Mouse (Mus musculus) hindbrain, postnatal 0 days (tissue): ENCODE data around the gene Mta2. TPM values are rescaled to one million over a fixed set of nuclear protein-coding genes. Genes with fewer than 3 reads are reported as not detected.

Source experiments
- ATAC-seq: fragments of 200-750 bp; cut with Nextera tagmentation; 2 replicates; pipeline ENCODE4 v1.8.0; 2017; ENCODE audit warnings: mild to moderate bottlenecking, moderate TSS enrichment, moderate library complexity
- DNase-seq: peaks from one replicate; pipeline ENCODE4 v3.0.0-alpha.2; 2015; ENCODE audit warnings: low spot score
- H3K27ac ChIP-seq: fragments of 300-500 bp; sonication (generic); 2 replicates; pipeline ENCODE4 v1.5.1; 2014; ENCODE audit warnings: mild to moderate bottlenecking
- H3K27me3 ChIP-seq: fragments of 300-500 bp; sonication (generic); 2 replicates; pipeline ENCODE4 v1.6.1; 2014; ENCODE audit warnings: low read length, mixed read lengths; ENCODE audit not compliant: insufficient read depth
- H3K36me3 ChIP-seq: fragments of 300-500 bp; sonication (generic); 2 replicates; pipeline ENCODE4 v1.6.1; 2014; ENCODE audit warnings: low read length, mixed read lengths; ENCODE audit not compliant: insufficient read depth
- H3K4me1 ChIP-seq: fragments of 300-500 bp; sonication (generic); 2 replicates; pipeline ENCODE4 v1.6.1; 2014; ENCODE audit warnings: antibody characterized with exemption, low read length, mixed read lengths; ENCODE audit not compliant: insufficient read depth
- H3K4me2 ChIP-seq: fragments of 300-500 bp; sonication (generic); 2 replicates; pipeline ENCODE4 v1.6.1; 2014; ENCODE audit warnings: low read depth, mild to moderate bottlenecking, low read length, moderate library complexity, mixed read lengths
- H3K4me3 ChIP-seq: fragments of 300-500 bp; sonication (generic); 2 replicates; pipeline ENCODE4 v1.5.1; 2014; ENCODE audit warnings: low read length
- H3K9ac ChIP-seq: fragments of 300-500 bp; sonication (generic); replicated peaks from 2 replicates; pipeline ENCODE4 v1.6.1; 2014; ENCODE audit warnings: mild to moderate bottlenecking, low read length, moderate library complexity, mixed read lengths
- H3K9me3 ChIP-seq: fragments of 300-500 bp; sonication (generic); 2 replicates; pipeline ENCODE4 v1.6.1; 2016; ENCODE audit warnings: low read length, mixed read lengths
- CTCF ChIP-seq: IDR thresholded peaks from 2 replicates; pipeline ENCODE4 v1.5.1; 2016; ENCODE audit warnings: antibody characterized with exemption, control low read depth, low read depth
- WGBS: fragments of 180-500 bp; shearing (Covaris S2); extraction: QIAGEN DNeasy Blood & Tissue Kit; methylation state at CpG from one replicate; pipeline ENCODE4 v1.1.7; 2014; 5-methylcytosine and 5-hydroxymethylcytosine counted together
- polyA plus RNA-seq: library from polyadenylated mRNA; unstranded; fragments of >200 nt; fragmentation: Nextera tagmentation; extraction: Ambion mirVana; gene quantifications from 2 replicates; pipeline ENCODE4 v1.2.1, GENCODE M21; 2015
- total RNA-seq: library from RNA; depleted of rRNA; stranded (reverse); fragments of >200 nt; gene quantifications from 2 replicates; pipeline ENCODE4 v1.2.3, GENCODE M21; 2014; rRNA removed

Mta2 gene
- total and polyA plus RNA-seq, 2 experiments from 2014 or later: 71.4 to 75.2 TPM

- 86% methylated on average over 10 of the region's 10 CpGs for WGBS
- Histone ChIP-seq H3K4me1 (no peaks in the 10 kb centered on the region), H3K27ac (no peak overlapping the region), H3K9me3 (no peaks in the 10 kb centered on the region), H3K4me2 (no peak overlapping the region), H3K4me3 (no peak overlapping the region), H3K27me3 (no peaks in the 10 kb centered on the region), H3K36me3 (no peaks in the 10 kb centered on the region), H3K9ac (no peak overlapping the region)
- TF ChIP-seq CTCF: no peak
- ATAC-seq: no peak
- no peak for DNase-seq
Observed at GRCm38 (mm10) chr19:8994813-8995607, 53.3 kb downstream of the Mta2 start.

GRCm38 (mm10) chr19:8996601-8997000 is 54.9 kb downstream of the Mta2 start:
- no peaks in the 10 kb centered on the region for H3K9me3 ChIP-seq
- DNase-seq (no peak), ATAC-seq (no peak)
- no peak overlapping the region for H3K4me3 ChIP-seq
- H3K9ac ChIP-seq: no peak overlapping the region
- TF ChIP-seq CTCF: no peak
- 91% methylated on average over 6 of the region's 6 CpGs for WGBS
- H3K36me3 ChIP-seq: no peaks in the 10 kb centered on the region
- no peak overlapping the region for H3K27ac ChIP-seq
- no peaks in the 10 kb centered on the region for H3K4me1 ChIP-seq
- H3K4me2 ChIP-seq: no peak overlapping the region
- no peaks in the 10 kb centered on the region for H3K27me3 ChIP-seq

- Histone ChIP-seq H3K9ac (no peak overlapping the region), H3K27me3 (no peaks in the 10 kb centered on the region), H3K4me3 (no peak overlapping the region), H3K4me1 (no peaks in the 10 kb centered on the region), H3K36me3 (no peaks in the 10 kb centered on the region), H3K4me2 (no peak overlapping the region), H3K27ac (0 out of 2 replicates have a peak overlapping the region, but pooled peaks have one; percentile 2), H3K9me3 (no peaks in the 10 kb centered on the region)
- DNase-seq (peak; percentile 75), ATAC-seq (peak; percentile 78)
- 59% methylated on average over 4 of the region's 4 CpGs for WGBS
- TF ChIP-seq CTCF: no peak
Observed at GRCm38 (mm10) chr19:8997546-8997945, 55.9 kb downstream of the Mta2 start.

- Histone ChIP-seq H3K27ac (no peak overlapping the region), H3K4me2 (no peak overlapping the region), H3K27me3 (no peaks in the 10 kb centered on the region), H3K4me3 (no peak overlapping the region), H3K9me3 (no peaks in the 10 kb centered on the region), H3K9ac (no peak overlapping the region), H3K4me1 (no peaks in the 10 kb centered on the region), H3K36me3 (no peaks in the 10 kb centered on the region)
- no peak for TF ChIP-seq CTCF
- no peak for DNase-seq
- no peak for ATAC-seq
- 81% methylated on average over 6 of the region's 6 CpGs for WGBS
Observed at GRCm38 (mm10) chr19:8998546-8998945, 56.9 kb downstream of the Mta2 start.

GRCm38 (mm10) chr19:8999223-8999622 is 57.5 kb downstream of the Mta2 start:
- no peak for TF ChIP-seq CTCF
- 81% methylated on average over 4 of the region's 4 CpGs for WGBS
- Histone ChIP-seq H3K27ac (no peak overlapping the region), H3K9me3 (no peaks in the 10 kb centered on the region), H3K4me1 (no peaks in the 10 kb centered on the region), H3K36me3 (no peaks in the 10 kb centered on the region), H3K27me3 (no peaks in the 10 kb centered on the region), H3K9ac (no peak overlapping the region), H3K4me2 (no peak overlapping the region), H3K4me3 (no peak overlapping the region)
- DNase-seq (no peak), ATAC-seq (no peak)

Other genes starting within 250 kb of the Mta2 start
Only the 30 nearest of the 32 such genes appear.
- not detected in 2 replicates for gene 1700092M07Rik, start 201.2 kb upstream of the Mta2 start, total RNA-seq
- 0.66 and 0.85 TPM in 2 replicates for gene 1700092M07Rik, start 201.2 kb upstream of the Mta2 start, polyA plus RNA-seq
- gene Stx5a, start 200.5 kb upstream of the Mta2 start, total RNA-seq: 84.4 and 110 TPM in 2 replicates
- gene Stx5a, start 200.5 kb upstream of the Mta2 start, polyA plus RNA-seq: 95.3 and 104 TPM in 2 replicates
- 47.7 and 51.3 TPM in 2 replicates for gene Nxf1, start 184.8 kb upstream of the Mta2 start, total RNA-seq
- 88.3 and 89.5 TPM in 2 replicates for gene Nxf1, start 184.8 kb upstream of the Mta2 start, polyA plus RNA-seq
- 269 and 347 TPM in 2 replicates for gene Tmem223, start 170.9 kb upstream of the Mta2 start, total RNA-seq
- 233 and 258 TPM in 2 replicates for gene Tmem223, start 170.9 kb upstream of the Mta2 start, polyA plus RNA-seq
- 29.5 and 31.0 TPM in 2 replicates for gene Tmem179b, start 167.4 kb upstream of the Mta2 start, total RNA-seq
- 27.0 and 27.7 TPM in 2 replicates for gene Tmem179b, start 167.4 kb upstream of the Mta2 start, polyA plus RNA-seq
- 30.1 and 38.9 TPM in 2 replicates for gene Taf6l, start 155.5 kb upstream of the Mta2 start, total RNA-seq
- gene Taf6l, start 155.5 kb upstream of the Mta2 start, polyA plus RNA-seq: 23.3 and 25.9 TPM in 2 replicates
- gene Polr2g, start 143.3 kb upstream of the Mta2 start, total RNA-seq: 52.7 and 78.3 TPM in 2 replicates
- gene Polr2g, start 143.3 kb upstream of the Mta2 start, polyA plus RNA-seq: 171 and 178 TPM in 2 replicates
- gene Zbtb3, start 139.3 kb upstream of the Mta2 start, total RNA-seq: 5.0 and 7.5 TPM in 2 replicates
- 4.4 and 4.7 TPM in 2 replicates for gene Zbtb3, start 139.3 kb upstream of the Mta2 start, polyA plus RNA-seq
- 41.0 and 55.2 TPM in 2 replicates for gene Ttc9c, start 122.5 kb upstream of the Mta2 start, total RNA-seq
- gene Ttc9c, start 122.5 kb upstream of the Mta2 start, polyA plus RNA-seq: 41.1 and 42.5 TPM in 2 replicates
- 19.7 and 20.1 TPM in 2 replicates for gene Hnrnpul2, start 121.9 kb upstream of the Mta2 start, total RNA-seq
- 5.6 TPM in 2 replicates for gene Hnrnpul2, start 121.9 kb upstream of the Mta2 start, polyA plus RNA-seq
- not detected in 2 replicates for gene AC129217.1, start 112.1 kb upstream of the Mta2 start, total RNA-seq
- gene AC129217.1, start 112.1 kb upstream of the Mta2 start, polyA plus RNA-seq: not detected in 2 replicates
- 132 and 146 TPM in 2 replicates for gene Bscl2, start 104.4 kb upstream of the Mta2 start, total RNA-seq
- 104 and 107 TPM in 2 replicates for gene Bscl2, start 104.4 kb upstream of the Mta2 start, polyA plus RNA-seq
- 93.2 and 99.7 TPM in 2 replicates for gene Gng3, start 102.7 kb upstream of the Mta2 start, total RNA-seq
- gene Gng3, start 102.7 kb upstream of the Mta2 start, polyA plus RNA-seq: 591 and 626 TPM in 2 replicates
- 1.6 TPM in 2 replicates for gene Lrrn4cl, start 91.1 kb upstream of the Mta2 start, total RNA-seq
- gene Lrrn4cl, start 91.1 kb upstream of the Mta2 start, polyA plus RNA-seq: 1.5 and 1.8 TPM in 2 replicates
- 60.8 and 67.7 TPM in 2 replicates for gene Ubxn1, start 70.4 kb upstream of the Mta2 start, total RNA-seq
- gene Ubxn1, start 70.4 kb upstream of the Mta2 start, polyA plus RNA-seq: 158 and 164 TPM in 2 replicates
- 17.9 and 21.1 TPM in 2 replicates for gene Uqcc3, start 61.0 kb upstream of the Mta2 start, total RNA-seq
- gene Uqcc3, start 61.0 kb upstream of the Mta2 start, polyA plus RNA-seq: 64.9 and 77.0 TPM in 2 replicates
- gene Lbhd1, start 58.1 kb upstream of the Mta2 start, total RNA-seq: 3.3 and 5.5 TPM in 2 replicates
- 26.4 and 37.8 TPM in 2 replicates for gene Lbhd1, start 58.1 kb upstream of the Mta2 start, polyA plus RNA-seq
- not detected in 2 replicates for gene Gm49403, start 57.9 kb upstream of the Mta2 start, total RNA-seq
- not detected in 2 replicates for gene Gm49403, start 57.9 kb upstream of the Mta2 start, polyA plus RNA-seq
- 13.6 and 29.8 TPM in 2 replicates for gene 1810009A15Rik, start 53.0 kb upstream of the Mta2 start, total RNA-seq
- gene 1810009A15Rik, start 53.0 kb upstream of the Mta2 start, polyA plus RNA-seq: 37.7 and 38.6 TPM in 2 replicates
- gene Gm49416, start 52.9 kb upstream of the Mta2 start, total RNA-seq: 0.52 and 2.7 TPM in 2 replicates
- gene Gm49416, start 52.9 kb upstream of the Mta2 start, polyA plus RNA-seq: not detected in 2 replicates
- gene Ints5, start 48.9 kb upstream of the Mta2 start, total RNA-seq: 40.8 and 46.3 TPM in 2 replicates
- gene Ints5, start 48.9 kb upstream of the Mta2 start, polyA plus RNA-seq: 23.2 and 23.8 TPM in 2 replicates
- gene Ganab, start 43.8 kb upstream of the Mta2 start, total RNA-seq: 103 and 110 TPM in 2 replicates
- gene Ganab, start 43.8 kb upstream of the Mta2 start, polyA plus RNA-seq: 55.5 and 55.6 TPM in 2 replicates
- 88.7 and 97.5 TPM in 2 replicates for gene B3gat3, start 21.5 kb upstream of the Mta2 start, total RNA-seq
- 80.9 and 92.3 TPM in 2 replicates for gene B3gat3, start 21.5 kb upstream of the Mta2 start, polyA plus RNA-seq
- 5.7 and 6.0 TPM in 2 replicates for gene Rom1, start 12.5 kb upstream of the Mta2 start, total RNA-seq
- 3.5 and 4.0 TPM in 2 replicates for gene Rom1, start 12.5 kb upstream of the Mta2 start, polyA plus RNA-seq
- 8.3 and 8.6 TPM in 2 replicates for gene Eml3, start 12.3 kb upstream of the Mta2 start, total RNA-seq
- gene Eml3, start 12.3 kb upstream of the Mta2 start, polyA plus RNA-seq: 11.0 and 11.8 TPM in 2 replicates
- gene Tut1, start 12.0 kb downstream of the Mta2 start, total RNA-seq: 20.8 and 23.4 TPM in 2 replicates
- gene Tut1, start 12.0 kb downstream of the Mta2 start, polyA plus RNA-seq: 16.0 and 16.2 TPM in 2 replicates
- gene Eef1g, start 25.2 kb downstream of the Mta2 start, total RNA-seq: 442 and 469 TPM in 2 replicates
- gene Eef1g, start 25.2 kb downstream of the Mta2 start, polyA plus RNA-seq: 256 and 260 TPM in 2 replicates
- 11.2 and 11.7 TPM in 2 replicates for gene Ahnak, start 47.4 kb downstream of the Mta2 start, total RNA-seq
- 5.7 and 6.1 TPM in 2 replicates for gene Ahnak, start 47.4 kb downstream of the Mta2 start, polyA plus RNA-seq
- not detected in 2 replicates for gene Scgb1a1, start 146.1 kb downstream of the Mta2 start, total RNA-seq
- gene Scgb1a1, start 146.1 kb downstream of the Mta2 start, polyA plus RNA-seq: not detected in 2 replicates
- gene Asrgl1, start 193.8 kb downstream of the Mta2 start, total RNA-seq: 27.5 and 30.8 TPM in 2 replicates
- 50.0 and 62.4 TPM in 2 replicates for gene Asrgl1, start 193.8 kb downstream of the Mta2 start, polyA plus RNA-seq